Mouse (Mus musculus) embryonic facial prominence, embryonic 14.5 days (tissue): ENCODE measurements at regions not wholly inside any gene's neighbourhood (a gene's known extent, or its start where the extent isn't known, plus 50 kb on each side); places are given as distances from the start of the nearest gene placed in this dataset.

Source experiments
- ATAC-seq: fragments of 200-750 bp; cut with Nextera tagmentation; 2 replicates; pipeline ENCODE4 v1.8.0; 2017; ENCODE audit warnings: low read depth, moderate number of reproducible peaks, moderate TSS enrichment
- DNase-seq: peaks from one replicate; pipeline ENCODE4 v3.0.0-alpha.2; 2015; ENCODE audit warnings: low spot score
- H3K27ac ChIP-seq: fragments of 300-500 bp; sonication (generic); replicated peaks from 2 replicates; pipeline ENCODE4 v1.5.1; 2014; ENCODE audit warnings: low read depth, mild to moderate bottlenecking, low read length, moderate library complexity
- H3K27me3 ChIP-seq: fragments of 300-500 bp; sonication (generic); replicated peaks from 2 replicates; pipeline ENCODE4 v1.6.1; 2014; ENCODE audit warnings: low read length; ENCODE audit not compliant: control insufficient read depth, insufficient read depth
- H3K36me3 ChIP-seq: fragments of 300-500 bp; sonication (generic); 2 replicates; pipeline ENCODE4 v1.6.1; 2014; ENCODE audit warnings: low read length, mixed read lengths; ENCODE audit not compliant: control insufficient read depth, insufficient read depth
- H3K4me1 ChIP-seq: fragments of 300-500 bp; sonication (generic); 2 replicates; pipeline ENCODE4 v1.6.1; 2014; ENCODE audit warnings: antibody characterized with exemption, low read length; ENCODE audit not compliant: control insufficient read depth, insufficient read depth
- H3K4me2 ChIP-seq: fragments of 300-500 bp; sonication (generic); 2 replicates; pipeline ENCODE4 v1.6.1; 2014; ENCODE audit warnings: low read depth, mild to moderate bottlenecking, low read length, moderate library complexity, mixed read lengths
- H3K4me3 ChIP-seq: fragments of 300-500 bp; sonication (generic); 2 replicates; pipeline ENCODE4 v1.5.1; 2014; ENCODE audit warnings: low read depth, mild to moderate bottlenecking, low read length
- H3K9ac ChIP-seq: fragments of 300-500 bp; sonication (generic); 2 replicates; pipeline ENCODE4 v1.6.1; 2014; ENCODE audit warnings: low read depth, mild to moderate bottlenecking, low read length, moderate library complexity, mixed read lengths
- H3K9me3 ChIP-seq: fragments of 300-500 bp; sonication (generic); 2 replicates; pipeline ENCODE4 v1.6.1; 2016; ENCODE audit warnings: low read length; ENCODE audit not compliant: control insufficient read depth
- WGBS: fragments of 180-500 bp; shearing (Covaris S2); extraction: QIAGEN DNeasy Blood & Tissue Kit; methylation state at CpG from one replicate; pipeline ENCODE4 v1.1.7; 2014; 5-methylcytosine and 5-hydroxymethylcytosine counted together

GRCm38 (mm10) chr2:56714568-56714967, 409.2 kb downstream of the Nr4a2 start:
- Histone ChIP-seq H3K9me3 (no peaks in the 10 kb centered on the region), H3K27ac (no peak overlapping the region), H3K27me3 (no peaks in the 10 kb centered on the region), H3K4me2 (no peak overlapping the region), H3K36me3 (no peaks in the 10 kb centered on the region), H3K4me3 (no peak overlapping the region), H3K4me1 (no peaks in the 10 kb centered on the region), H3K9ac (no peak overlapping the region)
- ATAC-seq (no peak), DNase-seq (no peak)

GRCm38 (mm10) chr2:56683574-56683973, 440.2 kb downstream of the Nr4a2 start:
- no peaks in the 10 kb centered on the region for H3K27me3 ChIP-seq
- no peak overlapping the region for H3K4me3 ChIP-seq
- no peak overlapping the region for H3K27ac ChIP-seq
- no peak overlapping the region for H3K4me2 ChIP-seq
- WGBS: 21% methylated on average over 2 of the region's 2 CpGs
- no peak overlapping the region for H3K9ac ChIP-seq
- H3K36me3 ChIP-seq: no peaks in the 10 kb centered on the region
- no peaks in the 10 kb centered on the region for H3K9me3 ChIP-seq
- ATAC-seq (no peak), DNase-seq (peak; percentile 19)
- no peaks in the 10 kb centered on the region for H3K4me1 ChIP-seq

- WGBS: 78% methylated on average over 4 of the region's 4 CpGs
- no peak overlapping the region for H3K4me2 ChIP-seq
- ATAC-seq: no peak
- no peaks in the 10 kb centered on the region for H3K27me3 ChIP-seq
- no peaks in the 10 kb centered on the region for H3K9me3 ChIP-seq
- no peak overlapping the region for H3K4me3 ChIP-seq
- H3K4me1 ChIP-seq: no peaks in the 10 kb centered on the region
- DNase-seq: no peak
- no peak overlapping the region for H3K9ac ChIP-seq
- H3K36me3 ChIP-seq: no peaks in the 10 kb centered on the region
- H3K27ac ChIP-seq: no peak overlapping the region
Measured at GRCm38 (mm10) chr2:56673861-56674260, 449.9 kb downstream of the Nr4a2 start.

GRCm38 (mm10) chr2:56672711-56673110, 451.1 kb downstream of the Nr4a2 start:
- DNase-seq (no peak), ATAC-seq (no peak)
- H3K4me2 ChIP-seq: no peak overlapping the region
- no peak overlapping the region for H3K27ac ChIP-seq
- no peak overlapping the region for H3K4me3 ChIP-seq
- no peak overlapping the region for H3K9ac ChIP-seq
- no peaks in the 10 kb centered on the region for H3K9me3 ChIP-seq
- no peaks in the 10 kb centered on the region for H3K4me1 ChIP-seq
- H3K27me3 ChIP-seq: no peaks in the 10 kb centered on the region
- no peaks in the 10 kb centered on the region for H3K36me3 ChIP-seq

GRCm38 (mm10) chr2:56662306-56662956, 461.4 kb downstream of the Nr4a2 start:
- 76% methylated on average over 8 of the region's 8 CpGs for WGBS
- Histone ChIP-seq H3K36me3 (no peaks in the 10 kb centered on the region), H3K27me3 (no peaks in the 10 kb centered on the region), H3K4me2 (no peak overlapping the region), H3K27ac (no peak overlapping the region), H3K4me3 (no peak overlapping the region), H3K9ac (no peak overlapping the region), H3K9me3 (no peaks in the 10 kb centered on the region), H3K4me1 (no peaks in the 10 kb centered on the region)
- ATAC-seq (no peak), DNase-seq (no peak)
